Mouse (Mus musculus): ENCODE data around the gene Nrm. TPM values are rescaled to one million over a fixed set of nuclear protein-coding genes. Genes with fewer than 3 reads are reported as not detected.

Gene Nrm
- polyA plus RNA-seq, 2 experiments, result 49.5 to 80.7 TPM

DNA sequence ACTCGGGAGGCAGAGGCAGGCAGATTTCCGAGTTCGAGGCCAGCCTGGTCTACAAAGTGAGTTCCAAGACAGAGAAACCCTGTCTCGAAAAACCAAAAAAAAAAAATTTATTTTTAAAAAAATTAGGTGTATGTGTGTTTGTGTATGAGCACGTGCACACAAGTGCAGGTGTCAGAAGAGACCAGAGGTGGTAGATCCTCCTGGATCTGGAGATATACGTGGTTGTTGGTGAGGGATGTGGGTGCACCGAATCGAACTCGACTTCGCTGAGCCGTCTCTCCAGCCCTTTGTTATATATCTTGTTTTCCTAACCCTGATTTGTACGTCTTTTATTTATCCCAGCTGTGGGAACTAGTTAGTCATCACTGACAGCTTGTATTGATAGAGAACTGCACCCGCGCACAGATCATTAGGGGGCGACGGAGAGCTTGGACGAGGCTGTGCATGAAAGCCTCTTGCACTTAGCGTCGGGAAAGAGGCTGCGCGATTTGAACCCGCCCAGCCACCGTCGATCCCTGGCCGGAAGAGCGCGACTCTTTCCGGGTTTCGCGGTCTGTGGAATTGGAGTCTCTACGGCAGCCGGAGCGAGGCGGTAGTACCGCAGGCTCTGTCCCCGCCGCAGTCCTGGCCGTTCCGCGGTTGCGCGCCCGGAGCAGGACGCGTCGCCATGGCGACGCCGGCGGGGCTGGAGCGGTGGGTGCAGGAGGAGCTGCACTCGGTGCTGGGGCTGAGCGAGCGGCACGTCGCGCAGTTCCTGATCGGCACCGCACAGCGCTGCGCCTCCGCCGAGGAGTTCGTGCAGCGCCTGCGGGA is 18.3 kb downstream of the Nrm start, which contains the start of gene Dhx16:
Dhx16 (plus strand) TSS at position 575 of the 813 bp plus-strand sequence.
- peak within 1 kb of the TSS; percentile 79 for H3K4me2 ChIP-seq (replicated peaks; ENCODE audit: low read depth, low read length, severe bottlenecking)
- WGBS, result 10% methylated on average over 35 of the region's 66 CpGs
- DNase-seq (ENCODE audit: low spot score) (peak; percentile 96), ATAC-seq (ENCODE audit: low FRiP score, low read depth) (peak; percentile 93)
- H3K36me3 ChIP-seq (ENCODE audit: control insufficient read depth, insufficient read depth, low read length), result peaks cover 56% of the 10 kb centered on the region
- H3K27ac ChIP-seq (replicated peaks; ENCODE audit: low read depth, low read length), result peak within 1 kb of the TSS; percentile 43; the same call in 1 of the 2 replicates
- peak within 1 kb of the TSS; percentile 93 for H3K4me3 ChIP-seq (replicated peaks; ENCODE audit: low read length)
- no peaks in the 10 kb centered on the region for H3K27me3 ChIP-seq (ENCODE audit: control insufficient read depth, insufficient read depth, low read length)
- H3K9ac ChIP-seq (ENCODE audit: low read depth, low read length, severe bottlenecking), result peak within 1 kb of the TSS; percentile 77
- H3K9me3 ChIP-seq (ENCODE audit: control insufficient read depth, low read length), result no peaks in the 10 kb centered on the region
- TF ChIP-seq POLR2A (IDR thresholded peaks at IDR 0.05; ENCODE audit: borderline replicate concordance, extremely low read depth, insufficient read depth, insufficient read length), result no peak
- peaks cover 4% of the 10 kb centered on the region for H3K4me1 ChIP-seq (ENCODE audit: control insufficient read depth, insufficient read depth, low read length)

DNA sequence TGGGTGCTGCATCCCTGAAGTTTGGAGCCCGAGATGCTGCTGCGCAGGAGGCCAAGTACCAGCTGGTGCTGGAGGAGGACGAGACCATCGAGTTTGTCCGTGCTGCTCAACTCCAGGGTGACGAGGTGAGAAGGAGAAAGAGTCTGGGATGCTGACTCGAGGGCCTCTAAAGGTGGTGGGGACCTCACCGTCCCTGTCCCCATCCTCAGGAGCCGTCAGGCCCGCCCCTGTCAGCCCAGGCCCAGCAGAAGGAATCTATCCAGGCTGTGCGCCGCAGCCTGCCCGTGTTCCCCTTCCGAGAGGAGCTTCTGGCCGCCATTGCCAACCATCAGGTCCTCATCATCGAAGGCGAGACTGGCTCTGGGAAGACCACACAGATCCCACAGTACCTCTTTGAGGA is 21.8 kb downstream of the Nrm start:
- Histone ChIP-seq H3K9ac (ENCODE audit: low read depth, low read length, severe bottlenecking) (no peak overlapping the region), H3K4me1 (ENCODE audit: control insufficient read depth, insufficient read depth, low read length) (peaks cover 4% of the 10 kb centered on the region), H3K36me3 (ENCODE audit: control insufficient read depth, insufficient read depth, low read length) (peaks cover 62% of the 10 kb centered on the region), H3K4me2 (replicated peaks; ENCODE audit: low read depth, low read length, severe bottlenecking) (no peak overlapping the region), H3K4me3 (replicated peaks; ENCODE audit: low read length) (no peak overlapping the region), H3K27me3 (ENCODE audit: control insufficient read depth, insufficient read depth, low read length) (no peaks in the 10 kb centered on the region), H3K27ac (replicated peaks; ENCODE audit: low read depth, low read length) (no peak overlapping the region), H3K9me3 (ENCODE audit: control insufficient read depth, low read length) (no peaks in the 10 kb centered on the region)
- 92% methylated on average over 17 of the region's 17 CpGs for WGBS
- DNase-seq (ENCODE audit: low spot score) (no peak), ATAC-seq (ENCODE audit: low FRiP score, low read depth) (no peak)
- TF ChIP-seq POLR2A (IDR thresholded peaks at IDR 0.05; ENCODE audit: borderline replicate concordance, extremely low read depth, insufficient read depth, insufficient read length), result no peak

GRCm38 (mm10) chr17:35883777-35884176 is 22.7 kb downstream of the Nrm start:
- no peak for ATAC-seq (ENCODE audit: low FRiP score, low read depth)
- no peak for TF ChIP-seq POLR2A (IDR thresholded peaks at IDR 0.05; ENCODE audit: borderline replicate concordance, extremely low read depth, insufficient read depth, insufficient read length)
- Histone ChIP-seq H3K27me3 (ENCODE audit: control insufficient read depth, insufficient read depth, low read length) (no peaks in the 10 kb centered on the region), H3K4me3 (replicated peaks; ENCODE audit: low read length) (no peak overlapping the region), H3K9ac (ENCODE audit: low read depth, low read length, severe bottlenecking) (no peak overlapping the region), H3K36me3 (ENCODE audit: control insufficient read depth, insufficient read depth, low read length) (peaks cover 70% of the 10 kb centered on the region), H3K27ac (replicated peaks; ENCODE audit: low read depth, low read length) (no peak overlapping the region), H3K4me1 (ENCODE audit: control insufficient read depth, insufficient read depth, low read length) (peaks cover 4% of the 10 kb centered on the region), H3K4me2 (replicated peaks; ENCODE audit: low read depth, low read length, severe bottlenecking) (no peak overlapping the region), H3K9me3 (ENCODE audit: control insufficient read depth, low read length) (no peaks in the 10 kb centered on the region)
- DNase-seq (ENCODE audit: low spot score), result no peak
- WGBS, result 95% methylated on average over 14 of the region's 14 CpGs

- Histone ChIP-seq H3K9ac (ENCODE audit: low read depth, low read length, severe bottlenecking) (no peak overlapping the region), H3K4me2 (replicated peaks; ENCODE audit: low read depth, low read length, severe bottlenecking) (no peak overlapping the region), H3K36me3 (ENCODE audit: control insufficient read depth, insufficient read depth, low read length) (peaks cover 88% of the 10 kb centered on the region), H3K4me1 (ENCODE audit: control insufficient read depth, insufficient read depth, low read length) (no peaks in the 10 kb centered on the region), H3K4me3 (replicated peaks; ENCODE audit: low read length) (no peak overlapping the region), H3K27me3 (ENCODE audit: control insufficient read depth, insufficient read depth, low read length) (no peaks in the 10 kb centered on the region), H3K27ac (replicated peaks; ENCODE audit: low read depth, low read length) (no peak overlapping the region), H3K9me3 (ENCODE audit: control insufficient read depth, low read length) (no peaks in the 10 kb centered on the region)
- no peak for TF ChIP-seq POLR2A (IDR thresholded peaks at IDR 0.05; ENCODE audit: borderline replicate concordance, extremely low read depth, insufficient read depth, insufficient read length)
- 81% methylated on average over 15 of the region's 17 CpGs for WGBS
- DNase-seq (ENCODE audit: low spot score) (no peak), ATAC-seq (ENCODE audit: low FRiP score, low read depth) (no peak)
These were observed 26.6 kb downstream of the Nrm start for GRCm38 (mm10) chr17:35887725-35888124.

DNA sequence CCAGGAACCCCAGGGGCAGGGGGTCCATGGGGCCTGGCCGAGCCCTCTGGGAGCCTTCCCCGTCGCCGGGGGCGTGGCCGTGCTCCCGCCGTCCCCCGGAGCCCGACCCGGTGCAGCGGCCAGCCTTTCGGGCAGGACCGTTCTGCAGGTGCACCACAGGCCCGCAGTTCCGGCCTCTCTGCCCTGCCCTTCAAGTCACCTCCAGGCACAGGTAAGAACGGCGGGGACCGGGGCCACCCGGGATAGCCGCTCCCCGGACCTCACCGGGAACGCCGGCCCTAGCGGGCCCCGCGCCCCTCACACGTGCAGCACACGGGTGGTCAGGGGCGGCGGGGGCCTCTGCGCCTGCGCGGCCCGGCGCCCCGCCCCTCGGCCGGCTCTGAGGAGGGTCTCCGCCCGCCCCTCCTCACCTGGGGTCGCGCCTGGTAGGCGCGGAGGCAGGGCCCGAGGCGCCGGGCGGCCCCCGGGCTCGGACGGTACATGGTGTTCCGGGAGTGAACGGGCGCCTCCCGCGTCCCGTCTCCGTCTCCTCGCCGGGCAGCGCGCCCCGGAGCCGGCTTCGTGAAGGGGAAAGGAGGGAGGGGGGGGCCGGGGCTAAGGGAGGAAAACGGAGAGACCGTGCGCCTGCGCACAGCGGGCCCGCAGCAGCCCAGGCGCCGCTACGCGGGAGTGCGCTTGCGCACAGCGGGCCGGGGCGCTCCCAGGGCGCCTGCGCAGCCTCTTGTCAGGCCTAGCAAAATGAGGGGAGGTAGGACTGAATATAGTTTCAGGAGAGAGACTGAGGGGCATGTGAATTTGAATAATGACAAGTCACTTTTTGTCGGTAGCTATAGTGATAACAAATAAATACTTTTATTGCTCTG is 35.9 kb downstream of the Nrm start, which contains the start of gene 2310061I04Rik:
2310061I04Rik (minus strand) TSS at position 651 of the 863 bp plus-strand sequence.
- Histone ChIP-seq H3K9ac (ENCODE audit: low read depth, low read length, severe bottlenecking) (peak within 1 kb of the TSS; percentile 80), H3K9me3 (ENCODE audit: control insufficient read depth, low read length) (no peaks in the 10 kb centered on the region), H3K27me3 (ENCODE audit: control insufficient read depth, insufficient read depth, low read length) (no peaks in the 10 kb centered on the region), H3K4me2 (replicated peaks; ENCODE audit: low read depth, low read length, severe bottlenecking) (peak within 1 kb of the TSS; percentile 99), H3K4me1 (ENCODE audit: control insufficient read depth, insufficient read depth, low read length) (0 out of 2 replicates have a peak, but pooled peaks cover 11% of the 10 kb centered on the region), H3K36me3 (ENCODE audit: control insufficient read depth, insufficient read depth, low read length) (peaks cover 61% of the 10 kb centered on the region), H3K4me3 (replicated peaks; ENCODE audit: low read length) (peak within 1 kb of the TSS; percentile 79), H3K27ac (replicated peaks; ENCODE audit: low read depth, low read length) (peak within 1 kb of the TSS; percentile 84)
- 0% methylated on average over 40 of the region's 86 CpGs for WGBS
- ATAC-seq (ENCODE audit: low FRiP score, low read depth) (peak; percentile 93), DNase-seq (ENCODE audit: low spot score) (peak; percentile 93)
- TF ChIP-seq POLR2A (IDR thresholded peaks at IDR 0.05; ENCODE audit: borderline replicate concordance, extremely low read depth, insufficient read depth, insufficient read length), result no peak
